In genomic region chr11:57797828-57798227, GRCm38 (mm10) we compare ENCODE assay signal across 29 mouse cellular contexts. TPM values are rescaled to one million over a fixed set of nuclear protein-coding genes. Genes with fewer than 3 reads are reported as not detected.
"Had no signal": no experiment of that assay in that cellular context is flagged by ENCODE, and none has a peak within 500 bp of the region (broad histone marks: within the 10 kb centered on the region; RNA-seq: fewer than 3 reads in every experiment).

No protein-coding gene starts in this region.

- H3K9ac ChIP-seq: embryonic facial prominence, embryonic 12.5 days; embryonic facial prominence, embryonic 13.5 days; embryonic facial prominence, embryonic 15.5 days; forebrain, embryonic 12.5 days; forebrain, embryonic 13.5 days; forebrain, embryonic 15.5 days; forebrain, postnatal 0 days had no signal

- H3K27ac ChIP-seq: embryonic facial prominence, embryonic 10.5 days; embryonic facial prominence, embryonic 12.5 days; embryonic facial prominence, embryonic 13.5 days; embryonic facial prominence, embryonic 15.5 days; forebrain, embryonic 10.5 days; forebrain, embryonic 12.5 days; forebrain, embryonic 13.5 days; forebrain, embryonic 15.5 days; gastrocnemius, adult 2 months; heart, adult 2 months; heart, embryonic 10.5 days had no signal

- H3K9me3 ChIP-seq: embryonic facial prominence, embryonic 10.5 days; embryonic facial prominence, embryonic 12.5 days; embryonic facial prominence, embryonic 13.5 days; embryonic facial prominence, embryonic 15.5 days; forebrain, embryonic 10.5 days; forebrain, embryonic 12.5 days; forebrain, embryonic 13.5 days; forebrain, embryonic 15.5 days; heart, embryonic 10.5 days had no signal

- H3K4me3 ChIP-seq: embryonic facial prominence, embryonic 10.5 days; embryonic facial prominence, embryonic 12.5 days; embryonic facial prominence, embryonic 13.5 days; embryonic facial prominence, embryonic 15.5 days; erythroblast, embryonic 14.5 days; forebrain, embryonic 10.5 days; forebrain, embryonic 12.5 days; forebrain, embryonic 13.5 days; forebrain, embryonic 15.5 days; gastrocnemius, adult 2 months; heart, adult 2 months; heart, embryonic 10.5 days had no signal

- DNase-seq: cerebellum, postnatal 10 days; cerebellum, postnatal 14 days; cerebellum, postnatal 25 days; cerebellum, postnatal 36 days; embryo, embryonic 11 days; forebrain, postnatal 0 days; gastrocnemius, adult 2 months; gastrocnemius, postnatal 10 days; gastrocnemius, postnatal 25 days; gastrocnemius, postnatal 36 days; heart, adult 11 months; heart, adult 18-20 months; heart, adult 2 months had no signal

- H3K36me3 ChIP-seq: embryonic facial prominence, embryonic 10.5 days; embryonic facial prominence, embryonic 12.5 days; embryonic facial prominence, embryonic 13.5 days; embryonic facial prominence, embryonic 15.5 days; forebrain, embryonic 10.5 days; forebrain, embryonic 12.5 days; forebrain, embryonic 15.5 days; heart, embryonic 10.5 days had no signal

RNA-seq across cellular contexts. Expression of gene Hand1, which starts 34.8 kb away (rescaled TPM):
- total RNA-seq: common myeloid progenitor, adult 5-6 weeks; forebrain, postnatal 0 days; gastrocnemius, adult 18-20 months; gastrocnemius, adult 2 months; gastrocnemius, adult 8-10 months; gastrocnemius, postnatal 10 days; gastrocnemius, postnatal 25 days; gastrocnemius, postnatal 36 days; gastrocnemius, postnatal 4 days; granulocyte monocyte progenitor cell, adult 5-6 weeks; heart, adult 18-20 months; heart, adult 2 months; heart, adult 8-10 months had no signal
